Mouse (Mus musculus) embryonic facial prominence, embryonic 14.5 days (tissue): ENCODE results near the gene Rnf212b. TPM values are rescaled to one million over a fixed set of nuclear protein-coding genes. Genes with fewer than 3 reads are reported as not detected.
"Not testable (repeated sequence)": the region's sequence is repeated elsewhere in the genome, so short reads cannot be mapped to it uniquely, and the experiment has no call there.

Source experiments
- ATAC-seq: fragments of 200-750 bp; cut with Nextera tagmentation; 2 replicates; pipeline ENCODE4 v1.8.0; 2017; ENCODE audit warnings: low read depth, moderate number of reproducible peaks, moderate TSS enrichment
- DNase-seq: peaks from one replicate; pipeline ENCODE4 v3.0.0-alpha.2; 2015; ENCODE audit warnings: low spot score
- H3K27ac ChIP-seq: fragments of 300-500 bp; sonication (generic); replicated peaks from 2 replicates; pipeline ENCODE4 v1.5.1; 2014; ENCODE audit warnings: low read depth, mild to moderate bottlenecking, low read length, moderate library complexity
- H3K27me3 ChIP-seq: fragments of 300-500 bp; sonication (generic); replicated peaks from 2 replicates; pipeline ENCODE4 v1.6.1; 2014; ENCODE audit warnings: low read length; ENCODE audit not compliant: control insufficient read depth, insufficient read depth
- H3K36me3 ChIP-seq: fragments of 300-500 bp; sonication (generic); 2 replicates; pipeline ENCODE4 v1.6.1; 2014; ENCODE audit warnings: low read length, mixed read lengths; ENCODE audit not compliant: control insufficient read depth, insufficient read depth
- H3K4me1 ChIP-seq: fragments of 300-500 bp; sonication (generic); 2 replicates; pipeline ENCODE4 v1.6.1; 2014; ENCODE audit warnings: antibody characterized with exemption, low read length; ENCODE audit not compliant: control insufficient read depth, insufficient read depth
- H3K4me2 ChIP-seq: fragments of 300-500 bp; sonication (generic); 2 replicates; pipeline ENCODE4 v1.6.1; 2014; ENCODE audit warnings: low read depth, mild to moderate bottlenecking, low read length, moderate library complexity, mixed read lengths
- H3K4me3 ChIP-seq: fragments of 300-500 bp; sonication (generic); 2 replicates; pipeline ENCODE4 v1.5.1; 2014; ENCODE audit warnings: low read depth, mild to moderate bottlenecking, low read length
- H3K9ac ChIP-seq: fragments of 300-500 bp; sonication (generic); 2 replicates; pipeline ENCODE4 v1.6.1; 2014; ENCODE audit warnings: low read depth, mild to moderate bottlenecking, low read length, moderate library complexity, mixed read lengths
- H3K9me3 ChIP-seq: fragments of 300-500 bp; sonication (generic); 2 replicates; pipeline ENCODE4 v1.6.1; 2016; ENCODE audit warnings: low read length; ENCODE audit not compliant: control insufficient read depth
- WGBS: fragments of 180-500 bp; shearing (Covaris S2); extraction: QIAGEN DNeasy Blood & Tissue Kit; methylation state at CpG from one replicate; pipeline ENCODE4 v1.1.7; 2014; 5-methylcytosine and 5-hydroxymethylcytosine counted together
- polyA plus RNA-seq: library from polyadenylated mRNA; unstranded; fragments of >200 nt; fragmentation: Nextera tagmentation; extraction: Ambion mirVana; gene quantifications from 2 replicates; pipeline ENCODE4 v1.2.1, GENCODE M21; 2014

Rnf212b gene
- polyA plus RNA-seq, result not detected in 2 replicates

DNA sequence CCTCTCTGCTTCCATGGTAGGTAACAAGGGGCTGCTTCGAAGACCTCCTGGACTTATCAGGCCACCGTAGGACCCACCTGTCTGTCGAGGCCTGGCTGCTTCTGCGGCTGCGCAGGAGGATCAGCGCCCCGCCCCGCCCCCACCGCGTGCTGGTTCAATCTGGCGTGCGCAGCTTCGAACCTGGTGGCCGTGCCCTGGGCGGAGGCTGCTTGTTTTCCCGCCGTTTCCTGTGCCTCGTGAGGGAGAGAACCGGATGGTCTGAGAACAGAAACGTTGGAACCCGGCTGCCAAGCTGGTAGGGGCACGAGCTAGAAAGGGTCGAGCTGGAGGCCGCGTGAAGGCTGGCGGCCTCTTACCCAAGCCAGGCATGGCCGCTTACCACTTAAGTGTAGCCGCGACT is at the start of gene Rnf212b:
Gene Rnf212b (plus strand): TSS at position 151 of the 400 bp plus-strand sequence.
- Histone ChIP-seq H3K9ac (no peak within 1 kb of the TSS), H3K9me3 (no peaks in the 10 kb centered on the region), H3K36me3 (no peaks in the 10 kb centered on the region), H3K4me1 (no peaks in the 10 kb centered on the region), H3K4me2 (no peak within 1 kb of the TSS), H3K27me3 (no peaks in the 10 kb centered on the region), H3K4me3 (no peak within 1 kb of the TSS), H3K27ac (no peak within 1 kb of the TSS)
- DNase-seq (no peak), ATAC-seq (no peak)
- WGBS, result 83% methylated on average over 29 of the region's 29 CpGs

DNA sequence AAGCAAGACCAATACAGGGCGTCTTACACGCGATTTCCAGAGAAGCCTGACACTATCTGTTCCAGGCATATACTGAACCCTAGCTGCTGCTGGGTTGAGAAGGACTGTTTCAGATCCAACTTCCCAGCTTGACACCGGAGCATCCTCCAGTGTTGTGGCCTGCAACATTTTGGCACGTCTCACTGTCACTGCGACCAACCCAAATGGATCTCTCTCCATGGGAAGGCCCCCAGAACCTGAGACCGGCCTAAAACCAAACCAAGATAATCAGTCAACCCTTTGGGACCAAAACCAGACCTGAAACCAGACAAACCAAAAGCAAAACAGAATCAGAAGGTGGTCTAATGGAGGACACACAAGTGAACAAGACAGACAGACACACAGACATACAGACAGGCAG is 47.0 kb upstream of the Rnf212b start:
- ATAC-seq, DNase-seq: not testable (repeated sequence)
- 97% methylated on average over 4 of the region's 7 CpGs for WGBS

DNA sequence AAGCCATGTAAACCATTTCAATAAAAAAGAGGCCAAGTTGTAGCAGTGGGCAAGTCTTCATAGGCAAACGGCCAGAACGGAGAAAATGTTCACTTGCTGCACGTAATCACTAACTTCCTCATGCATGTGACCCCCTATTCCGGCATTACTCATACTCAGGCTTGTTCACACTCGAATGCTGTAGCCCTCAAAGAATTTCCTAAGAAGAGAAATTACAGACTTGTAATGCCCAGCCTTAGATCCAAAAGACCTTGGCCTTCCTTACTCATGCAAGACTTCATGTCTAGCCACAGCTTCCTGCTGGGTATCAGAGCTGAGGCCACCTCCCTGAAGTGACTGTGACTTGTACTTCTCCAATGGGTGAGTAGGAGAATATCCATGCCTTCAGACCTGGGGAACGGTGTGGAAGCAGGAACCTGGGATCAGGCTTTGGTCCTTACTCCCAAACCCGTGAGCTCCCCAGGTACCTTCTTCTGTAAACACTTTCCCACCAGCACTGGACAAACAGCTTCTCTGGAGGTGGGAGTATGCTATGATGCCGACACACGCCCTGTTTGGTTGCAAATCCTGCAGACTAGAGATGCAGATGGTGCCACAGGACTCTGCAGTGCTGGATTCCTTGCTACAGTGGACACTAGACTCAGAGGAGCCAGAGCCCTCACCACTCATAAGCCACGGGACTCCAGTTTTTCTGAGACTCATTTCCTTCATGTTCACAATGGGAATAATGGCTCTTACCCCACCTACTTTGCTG is 45.5 kb upstream of the Rnf212b start:
- H3K27ac ChIP-seq, result no peak overlapping the region
- no peak overlapping the region for H3K9ac ChIP-seq
- DNase-seq, result no peak
- no peaks in the 10 kb centered on the region for H3K36me3 ChIP-seq
- WGBS, result 75% methylated on average over 10 of the region's 10 CpGs
- H3K27me3 ChIP-seq, result no peaks in the 10 kb centered on the region
- no peaks in the 10 kb centered on the region for H3K4me1 ChIP-seq
- no peak overlapping the region for H3K4me2 ChIP-seq
- no peaks in the 10 kb centered on the region for H3K9me3 ChIP-seq
- no peak overlapping the region for H3K4me3 ChIP-seq
- ATAC-seq, result no peak

More for the DNA sequence above, 47.0 kb upstream of the Rnf212b start:
- not testable (repeated sequence) for H3K4me1 ChIP-seq, H3K4me3 ChIP-seq, H3K9ac ChIP-seq, H3K27ac ChIP-seq, H3K36me3 ChIP-seq, H3K27me3 ChIP-seq, H3K9me3 ChIP-seq, H3K4me2 ChIP-seq

GRCm38 (mm10) chr14:54769068-54769425 is 44.9 kb upstream of the Rnf212b start:
- no peak for ATAC-seq
- no peaks in the 10 kb centered on the region for H3K4me1 ChIP-seq
- 90% methylated on average over 5 of the region's 5 CpGs for WGBS

DNA sequence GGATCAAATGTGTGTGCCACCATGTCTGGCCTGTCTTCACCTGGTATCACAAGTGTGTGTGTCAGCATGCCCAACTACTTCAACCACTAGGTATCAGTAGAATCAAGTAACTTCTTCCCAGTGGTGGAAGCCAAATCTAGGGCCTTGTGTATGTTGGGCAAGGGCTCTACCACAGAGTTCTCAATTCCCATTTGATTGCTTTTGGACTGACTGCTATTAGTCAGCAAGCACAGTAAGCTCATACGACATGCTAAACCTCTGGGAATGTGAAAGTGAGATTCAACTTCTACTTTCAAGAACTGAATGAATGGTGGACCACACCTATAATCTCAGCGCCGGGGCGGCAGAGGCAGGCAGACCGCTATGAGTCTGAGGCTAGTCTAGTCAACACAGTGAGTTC is 43.6 kb upstream of the Rnf212b start:
- no peaks in the 10 kb centered on the region for H3K4me1 ChIP-seq
- no peak for ATAC-seq
- 95% methylated on average over 5 of the region's 5 CpGs for WGBS
- H3K9me3 ChIP-seq, result no peaks in the 10 kb centered on the region
- no peak overlapping the region for H3K9ac ChIP-seq
- H3K4me3 ChIP-seq, result no peak overlapping the region
- DNase-seq, result no peak
- no peak overlapping the region for H3K27ac ChIP-seq
- no peaks in the 10 kb centered on the region for H3K27me3 ChIP-seq
- H3K4me2 ChIP-seq, result no peak overlapping the region
- no peaks in the 10 kb centered on the region for H3K36me3 ChIP-seq

More at GRCm38 (mm10) chr14:54769068-54769425, 44.9 kb upstream of the Rnf212b start:
- Histone ChIP-seq H3K4me3 (no peak overlapping the region), H3K9ac (no peak overlapping the region), H3K27me3 (no peaks in the 10 kb centered on the region), H3K36me3 (no peaks in the 10 kb centered on the region), H3K4me2 (no peak overlapping the region), H3K9me3 (no peaks in the 10 kb centered on the region), H3K27ac (no peak overlapping the region)
- no peak for DNase-seq

GRCm38 (mm10) chr14:54772333-54772856 is 41.5 kb upstream of the Rnf212b start:
- Histone ChIP-seq H3K4me3 (no peak overlapping the region), H3K9ac (no peak overlapping the region), H3K9me3 (no peaks in the 10 kb centered on the region), H3K4me1 (no peaks in the 10 kb centered on the region), H3K4me2 (no peak overlapping the region), H3K27me3 (no peaks in the 10 kb centered on the region), H3K36me3 (no peaks in the 10 kb centered on the region), H3K27ac (no peak overlapping the region)
- no peak for ATAC-seq
- DNase-seq, result no peak
- WGBS, result 70% methylated on average over 20 of the region's 20 CpGs

DNA sequence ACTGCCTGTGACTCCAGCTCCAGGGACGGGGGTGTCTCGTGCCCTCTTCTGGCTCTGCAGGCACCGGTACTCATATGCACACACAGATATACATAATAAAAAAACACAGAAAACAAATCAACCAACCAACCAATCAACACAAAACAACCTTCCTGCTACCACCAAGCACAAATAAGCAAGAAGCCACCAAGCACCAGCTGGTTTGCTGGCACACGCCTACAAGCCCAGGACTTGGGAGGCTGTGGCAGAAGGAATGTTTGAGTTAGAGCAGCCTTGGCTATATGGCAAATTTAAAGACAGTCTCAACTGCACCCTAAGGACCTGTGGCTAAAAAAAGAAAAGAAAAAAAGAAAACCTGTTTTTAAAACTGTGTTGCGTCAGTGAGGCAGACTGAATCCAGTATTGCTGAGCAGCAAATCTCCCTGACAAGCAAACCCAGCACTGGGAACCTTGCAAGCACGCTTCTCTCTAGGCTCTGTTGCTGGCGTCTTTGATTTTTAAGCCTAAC is 38.4 kb upstream of the Rnf212b start:
- WGBS, result 87% methylated on average over 7 of the region's 7 CpGs
- ATAC-seq (no peak), DNase-seq (no peak)
- Histone ChIP-seq H3K4me2 (no peak overlapping the region), H3K27ac (no peak overlapping the region), H3K27me3 (peaks cover 12% of the 10 kb centered on the region), H3K36me3 (no peaks in the 10 kb centered on the region), H3K9me3 (no peaks in the 10 kb centered on the region), H3K9ac (no peak overlapping the region), H3K4me3 (no peak overlapping the region), H3K4me1 (no peaks in the 10 kb centered on the region)

GRCm38 (mm10) chr14:54776768-54777167 is 37.2 kb upstream of the Rnf212b start:
- Histone ChIP-seq H3K4me3 (no peak overlapping the region), H3K27ac (no peak overlapping the region), H3K27me3 (peaks cover 18% of the 10 kb centered on the region), H3K9me3 (no peaks in the 10 kb centered on the region), H3K9ac (no peak overlapping the region), H3K36me3 (no peaks in the 10 kb centered on the region), H3K4me2 (no peak overlapping the region), H3K4me1 (no peaks in the 10 kb centered on the region)
- no peak for DNase-seq
- no peak for ATAC-seq
- 89% methylated on average over 5 of the region's 5 CpGs for WGBS

DNA sequence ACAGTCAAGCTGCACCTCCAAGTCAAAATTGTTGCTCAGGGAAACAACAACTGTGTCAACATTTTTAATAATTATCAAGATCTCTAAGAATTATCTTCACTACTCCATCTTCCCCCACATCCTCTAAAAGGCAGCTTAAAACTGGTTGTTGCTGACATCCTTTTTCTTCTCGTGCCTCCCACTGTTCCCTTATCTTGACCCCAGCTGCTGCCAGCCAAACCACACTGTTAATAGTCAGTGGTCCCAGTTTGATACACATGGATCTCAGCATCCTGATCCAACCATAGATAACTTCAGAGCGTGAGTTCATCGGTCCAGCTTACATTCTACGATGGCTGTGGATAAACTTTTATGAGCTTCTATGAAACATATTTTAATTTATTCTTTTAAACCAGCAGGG is 36.0 kb upstream of the Rnf212b start:
- no peak for ATAC-seq
- no peak overlapping the region for H3K4me2 ChIP-seq
- 83% methylated on average over 4 of the region's 4 CpGs for WGBS

More for the DNA sequence above, 36.0 kb upstream of the Rnf212b start:
- Histone ChIP-seq H3K4me3 (no peak overlapping the region), H3K9me3 (no peaks in the 10 kb centered on the region), H3K36me3 (no peaks in the 10 kb centered on the region), H3K27me3 (peaks cover 30% of the 10 kb centered on the region), H3K9ac (no peak overlapping the region), H3K4me1 (no peaks in the 10 kb centered on the region), H3K27ac (no peak overlapping the region)
- no peak for DNase-seq
